Mouse (Mus musculus) midbrain, embryonic 11.5 days (tissue): ENCODE data around the gene Limk2. TPM values are rescaled to one million over a fixed set of nuclear protein-coding genes. Genes with fewer than 3 reads are reported as not detected.

Source experiments
- ATAC-seq: fragments of 200-750 bp; cut with Nextera tagmentation; 2 replicates; pipeline ENCODE4 v1.8.0; 2017; ENCODE audit warnings: moderate TSS enrichment, moderate library complexity; ENCODE audit not compliant: low FRiP score
- DNase-seq: peaks from one replicate; pipeline ENCODE4 v3.0.0; 2015; ENCODE audit warnings: low spot score; ENCODE audit errors: missing footprints
- H3K27ac ChIP-seq: fragments of 300-500 bp; sonication (generic); 2 replicates; pipeline ENCODE4 v1.5.1; 2014; ENCODE audit warnings: low read depth, low read length
- H3K27me3 ChIP-seq: fragments of 300-500 bp; sonication (generic); 2 replicates; pipeline ENCODE4 v1.6.1; 2014; ENCODE audit warnings: mild to moderate bottlenecking, low read length, moderate library complexity, mixed read lengths; ENCODE audit not compliant: control insufficient read depth, insufficient read depth
- H3K36me3 ChIP-seq: fragments of 300-500 bp; sonication (generic); 2 replicates; pipeline ENCODE4 v1.6.1; 2014; ENCODE audit warnings: mild to moderate bottlenecking, low read length, moderate library complexity, mixed read lengths; ENCODE audit not compliant: control insufficient read depth, insufficient read depth
- H3K4me1 ChIP-seq: fragments of 300-500 bp; sonication (generic); 2 replicates; pipeline ENCODE4 v1.6.1; 2014; ENCODE audit warnings: low read length; ENCODE audit not compliant: control insufficient read depth, insufficient read depth
- H3K4me2 ChIP-seq: fragments of 300-500 bp; sonication (generic); 2 replicates; pipeline ENCODE4 v1.6.1; 2014; ENCODE audit warnings: mild to moderate bottlenecking, moderate library complexity
- H3K4me3 ChIP-seq: fragments of 300-500 bp; sonication (generic); 2 replicates; pipeline ENCODE4 v1.5.1; 2014; ENCODE audit warnings: low read depth, low read length
- H3K9ac ChIP-seq: fragments of 300-500 bp; sonication (generic); 2 replicates; pipeline ENCODE4 v1.6.1; 2014; ENCODE audit warnings: low read length
- H3K9me3 ChIP-seq: fragments of 300-500 bp; sonication (generic); 2 replicates; pipeline ENCODE4 v1.6.1; 2016; ENCODE audit warnings: low read length; ENCODE audit not compliant: control insufficient read depth
- WGBS: fragments of 180-500 bp; shearing (Covaris S2); extraction: QIAGEN DNeasy Blood & Tissue Kit; methylation state at CpG from one replicate; pipeline ENCODE4 v1.1.7; 2014; 5-methylcytosine and 5-hydroxymethylcytosine counted together
- polyA plus RNA-seq: library from polyadenylated mRNA; unstranded; fragments of >200 nt; fragmentation: Nextera tagmentation; extraction: Ambion mirVana; gene quantifications from 2 replicates; pipeline ENCODE4 v1.2.1, GENCODE M21; 2014

Gene Limk2
- polyA plus RNA-seq, 1 experiment from 2014 or later, result 63.4 TPM

DNA sequence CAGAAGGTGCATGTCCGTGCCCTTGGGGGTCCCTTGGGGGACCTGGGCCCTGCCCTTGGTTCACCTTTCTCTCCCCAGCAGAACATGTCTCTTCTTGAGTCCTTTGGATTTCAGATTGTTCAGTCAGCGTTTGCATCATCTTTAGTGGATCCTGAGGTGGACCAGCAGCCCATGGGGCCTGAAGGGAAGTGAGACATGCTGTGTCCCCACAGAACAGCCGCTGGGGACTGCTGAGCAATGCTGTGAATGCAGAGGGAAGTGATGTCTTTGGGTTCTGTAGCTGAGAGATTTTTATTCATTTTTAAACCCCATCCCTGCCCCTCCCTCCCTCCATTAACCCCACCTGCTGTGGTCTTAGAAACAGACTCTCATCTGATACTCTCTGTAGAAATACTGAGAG, 101.1 kb downstream of the Limk2 start:
- 94% methylated on average over 3 of the region's 3 CpGs for WGBS
- DNase-seq (no peak), ATAC-seq (no peak)
- no peaks in the 10 kb centered on the region for H3K9me3 ChIP-seq
- H3K27ac ChIP-seq, result no peak overlapping the region
- no peak overlapping the region for H3K9ac ChIP-seq
- no peaks in the 10 kb centered on the region for H3K27me3 ChIP-seq
- H3K4me1 ChIP-seq, result no peaks in the 10 kb centered on the region
- peaks cover 65% of the 10 kb centered on the region for H3K36me3 ChIP-seq
- no peak overlapping the region for H3K4me3 ChIP-seq
- H3K4me2 ChIP-seq, result no peak overlapping the region

- WGBS, result 95% methylated on average over 4 of the region's 4 CpGs
- no peaks in the 10 kb centered on the region for H3K27me3 ChIP-seq
- H3K27ac ChIP-seq, result no peak overlapping the region
- ATAC-seq (no peak), DNase-seq (no peak)
- no peak overlapping the region for H3K9ac ChIP-seq
- H3K4me3 ChIP-seq, result no peak overlapping the region
- no peaks in the 10 kb centered on the region for H3K4me1 ChIP-seq
- peaks cover 78% of the 10 kb centered on the region for H3K36me3 ChIP-seq
- H3K4me2 ChIP-seq, result no peak overlapping the region
- no peaks in the 10 kb centered on the region for H3K9me3 ChIP-seq
Measured at GRCm38 (mm10) chr11:3305821-3306220, 103.2 kb downstream of the Limk2 start.

DNA sequence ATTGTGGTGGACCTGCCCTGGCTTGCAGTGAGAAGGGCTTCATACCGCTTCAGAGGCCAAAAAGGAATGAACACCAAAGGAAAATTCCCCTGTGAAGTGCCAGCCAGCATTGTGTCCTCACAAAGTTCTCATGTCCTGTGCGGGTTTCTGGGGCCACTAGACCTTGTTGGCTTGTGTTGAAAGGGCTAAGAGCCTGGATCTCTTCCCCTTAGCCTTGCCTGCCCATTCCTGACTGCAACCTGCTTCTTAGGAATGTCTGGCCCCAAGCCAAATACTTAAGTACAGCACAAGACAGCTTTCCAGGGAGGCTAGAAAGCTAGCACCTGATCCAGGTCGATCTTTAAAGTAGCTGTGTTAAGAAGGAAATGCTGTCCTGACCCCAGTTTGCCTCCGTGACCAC, 106.2 kb downstream of the Limk2 start:
- H3K27me3 ChIP-seq, result no peaks in the 10 kb centered on the region
- H3K9me3 ChIP-seq, result no peaks in the 10 kb centered on the region
- H3K4me1 ChIP-seq, result no peaks in the 10 kb centered on the region
- H3K4me3 ChIP-seq, result no peak overlapping the region
- WGBS, result 91% methylated on average over 4 of the region's 4 CpGs
- H3K4me2 ChIP-seq, result no peak overlapping the region
- peaks cover 74% of the 10 kb centered on the region for H3K36me3 ChIP-seq
- ATAC-seq (no peak), DNase-seq (no peak)
- no peak overlapping the region for H3K27ac ChIP-seq
- no peak overlapping the region for H3K9ac ChIP-seq

DNA sequence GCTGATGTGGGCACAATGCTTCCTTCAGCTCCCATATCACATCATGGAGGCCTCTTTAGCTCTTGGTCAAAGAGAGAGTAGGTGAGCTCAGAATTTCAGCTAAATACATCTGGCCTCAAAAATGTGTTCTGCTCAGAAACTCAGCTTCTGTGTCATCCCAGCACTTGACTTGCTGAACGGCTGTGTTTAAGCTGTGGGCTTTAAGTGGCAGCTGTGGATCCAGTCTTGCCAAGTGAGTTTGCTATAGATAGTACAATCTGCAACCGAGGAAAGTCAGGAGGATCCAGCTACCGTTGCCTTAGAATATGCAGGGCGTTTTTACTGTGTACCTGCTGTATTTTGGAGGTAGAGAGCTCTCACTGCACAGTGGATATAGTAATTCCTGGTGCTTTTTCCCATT, 106.6 kb downstream of the Limk2 start:
- 93% methylated on average over 4 of the region's 4 CpGs for whole genome bisulfite sequencing
- no peak overlapping the region for H3K4me3 ChIP-seq
- H3K36me3 ChIP-seq, result peaks cover 73% of the 10 kb centered on the region
- no peaks in the 10 kb centered on the region for H3K4me1 ChIP-seq
- no peaks in the 10 kb centered on the region for H3K9me3 ChIP-seq
- no peak overlapping the region for H3K9ac ChIP-seq
- H3K27me3 ChIP-seq, result no peaks in the 10 kb centered on the region
- no peak overlapping the region for H3K4me2 ChIP-seq
- no peak for ATAC-seq
- H3K27ac ChIP-seq, result no peak overlapping the region
- DNase-seq, result no peak

- ATAC-seq (no peak), DNase-seq (no peak)
- H3K27me3 ChIP-seq, result no peaks in the 10 kb centered on the region
- no peak overlapping the region for H3K4me3 ChIP-seq
- no peaks in the 10 kb centered on the region for H3K9me3 ChIP-seq
- WGBS, result 93% methylated on average over 5 of the region's 5 CpGs
- no peak overlapping the region for H3K9ac ChIP-seq
- no peaks in the 10 kb centered on the region; the same call in 1 of the 2 replicates for H3K4me1 ChIP-seq
- no peak overlapping the region for H3K4me2 ChIP-seq
- peaks cover 65% of the 10 kb centered on the region for H3K36me3 ChIP-seq
- H3K27ac ChIP-seq, result no peak overlapping the region
Measured at GRCm38 (mm10) chr11:3301075-3301474, 107.9 kb downstream of the Limk2 start.

DNA sequence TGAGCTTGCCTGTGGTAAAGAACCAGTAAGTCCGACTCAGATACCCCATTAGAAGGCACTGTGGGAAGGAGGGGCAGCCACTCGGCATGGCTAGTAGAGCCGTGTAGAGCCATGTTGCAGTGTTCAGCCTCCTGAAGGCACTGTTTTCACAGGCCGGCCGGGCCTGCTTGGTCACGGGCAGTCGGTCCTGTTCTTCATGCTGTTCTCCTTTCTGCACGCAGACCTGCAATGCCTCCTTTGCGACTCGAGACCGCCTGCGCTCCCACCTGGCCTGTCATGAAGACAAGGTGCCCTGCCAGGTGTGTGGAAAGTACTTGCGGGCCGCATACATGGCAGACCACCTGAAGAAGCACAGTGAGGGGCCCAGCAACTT, 110.2 kb downstream of the Limk2 start:
- Histone ChIP-seq H3K4me2 (no peak overlapping the region), H3K4me1 (peaks cover 17% of the 10 kb centered on the region), H3K9ac (no peak overlapping the region), H3K4me3 (no peak overlapping the region), H3K36me3 (peaks cover 60% of the 10 kb centered on the region), H3K27me3 (no peaks in the 10 kb centered on the region), H3K27ac (no peak overlapping the region), H3K9me3 (no peaks in the 10 kb centered on the region)
- DNase-seq, result no peak
- WGBS, result 95% methylated on average over 14 of the region's 14 CpGs
- no peak for ATAC-seq

- DNase-seq (no peak), ATAC-seq (no peak)
- Histone ChIP-seq H3K36me3 (peaks cover 55% of the 10 kb centered on the region), H3K4me1 (peaks cover 21% of the 10 kb centered on the region), H3K27me3 (no peaks in the 10 kb centered on the region), H3K27ac (no peak overlapping the region), H3K9me3 (no peaks in the 10 kb centered on the region), H3K4me2 (no peak overlapping the region), H3K9ac (no peak overlapping the region), H3K4me3 (no peak overlapping the region)
- WGBS, result 90% methylated on average over 10 of the region's 10 CpGs
Measured at GRCm38 (mm10) chr11:3297871-3298812, 110.8 kb downstream of the Limk2 start.

- DNase-seq, result peak; percentile 44
- H3K36me3 ChIP-seq, result peaks cover 38% of the 10 kb centered on the region
- peaks cover 21% of the 10 kb centered on the region for H3K4me1 ChIP-seq
- no peak overlapping the region for H3K27ac ChIP-seq
- ATAC-seq, result no peak
- H3K4me3 ChIP-seq, result no peak overlapping the region
- H3K9me3 ChIP-seq, result no peaks in the 10 kb centered on the region
- no peaks in the 10 kb centered on the region for H3K27me3 ChIP-seq
- WGBS, result 76% methylated on average over 5 of the region's 5 CpGs
- no peak overlapping the region; the same call in 1 of the 2 replicates for H3K9ac ChIP-seq
- H3K4me2 ChIP-seq, result no peak overlapping the region
Measured at GRCm38 (mm10) chr11:3296056-3296455, 112.9 kb downstream of the Limk2 start.

DNA sequence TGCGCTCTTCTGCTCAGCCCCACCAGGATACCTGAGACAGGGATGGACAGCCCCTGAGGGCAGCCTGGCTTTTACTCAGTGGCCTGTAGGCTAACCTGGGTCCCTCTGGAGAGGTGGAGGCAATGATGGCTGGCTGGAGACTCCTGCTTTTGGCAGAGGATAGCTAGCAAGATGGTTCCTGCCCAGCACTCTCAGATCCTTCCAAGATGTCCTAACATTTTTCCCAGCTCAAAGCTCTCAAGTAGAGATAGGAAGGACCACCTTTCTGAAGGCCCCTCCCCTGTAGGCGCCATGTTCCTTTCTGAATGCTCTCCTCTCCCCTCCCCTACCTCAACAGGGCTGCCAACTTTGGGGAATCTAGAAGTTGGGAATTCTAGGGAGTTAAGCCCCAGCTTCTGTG, 114.3 kb downstream of the Limk2 start:
- ATAC-seq, result no peak
- H3K4me3 ChIP-seq, result peak overlapping the region; percentile 92
- H3K27me3 ChIP-seq, result no peaks in the 10 kb centered on the region
- no peaks in the 10 kb centered on the region for H3K9me3 ChIP-seq
- 73% methylated on average over 2 of the region's 2 CpGs for WGBS
- H3K36me3 ChIP-seq, result peaks cover 28% of the 10 kb centered on the region
- DNase-seq, result peak; percentile 83
- H3K4me2 ChIP-seq, result peak overlapping the region; percentile 100
- peaks cover 21% of the 10 kb centered on the region for H3K4me1 ChIP-seq
- no peak overlapping the region for H3K27ac ChIP-seq
- H3K9ac ChIP-seq, result peak overlapping the region; percentile 100
